ENCODE assay signal across 11 mouse cellular contexts in the genomic region with DNA sequence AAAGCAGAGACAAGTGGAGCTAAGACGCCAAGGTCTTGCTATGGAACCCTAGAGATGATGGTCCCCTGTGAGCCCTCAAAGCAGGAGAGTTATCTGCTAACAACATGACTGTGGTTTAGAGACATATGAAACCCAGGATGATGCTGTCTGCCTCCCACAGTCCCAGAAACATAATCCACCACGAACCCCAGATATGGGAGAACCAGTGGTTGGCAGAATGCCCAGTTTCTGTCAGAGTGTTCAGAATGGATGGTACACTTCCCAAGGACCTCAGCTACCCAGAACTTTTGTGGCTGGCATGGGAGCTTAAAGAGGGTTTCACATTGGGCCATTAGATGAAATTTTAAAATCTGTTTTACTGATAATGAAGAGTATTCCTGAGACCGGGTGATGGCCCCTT. TPM values are rescaled to one million over a fixed set of nuclear protein-coding genes. Genes with fewer than 3 reads are reported as not detected.
DNase-seq lines count a peak whose midpoint lies in the region; ATAC-seq and TF ChIP-seq lines count a peak whose summit lies in the region.
"Had no signal": no experiment of that assay in that cellular context is flagged by ENCODE, and none has a peak within 500 bp of the region (broad histone marks: within the 10 kb centered on the region; RNA-seq: fewer than 3 reads in every experiment).

No protein-coding gene starts in this region.

- no peak overlapping the region for H3K4me3 ChIP-seq in heart, embryonic 10.5 days
- no peak overlapping the region for H3K4me3 ChIP-seq in midbrain, embryonic 14.5 days (replicated peaks; ENCODE audit: low read depth, low read length)
- no peak overlapping the region for H3K4me3 ChIP-seq in midbrain, embryonic 16.5 days (ENCODE audit: low read depth, low read length)
- H3K4me3 ChIP-seq in gastrocnemius, adult 2 months: no peak overlapping the region

- H3K9me3 ChIP-seq in heart, embryonic 10.5 days: no peaks in the 10 kb centered on the region
- H3K9me3 ChIP-seq in midbrain, embryonic 14.5 days (ENCODE audit: control insufficient read depth, low read length): no peaks in the 10 kb centered on the region
- H3K9me3 ChIP-seq in midbrain, embryonic 16.5 days (replicated peaks; ENCODE audit: control insufficient read depth, low read length, poor library complexity, severe bottlenecking): no peaks in the 10 kb centered on the region
- H3K9me3 ChIP-seq: G1E had no signal

- no peak for TF ChIP-seq CTCF in gastrocnemius, adult 2 months (IDR thresholded peaks at IDR 0.05)

- H3K4me2 ChIP-seq in midbrain, embryonic 14.5 days (ENCODE audit: low read length): no peak overlapping the region
- no peak overlapping the region for H3K4me2 ChIP-seq in midbrain, embryonic 16.5 days (ENCODE audit: low read length)

- no peak overlapping the region for H3K9ac ChIP-seq in midbrain, embryonic 14.5 days (replicated peaks; ENCODE audit: low read length)
- H3K9ac ChIP-seq in midbrain, embryonic 16.5 days (ENCODE audit: low read depth, low read length): no peak overlapping the region

- no peak overlapping the region for H3K27ac ChIP-seq in heart, embryonic 10.5 days
- H3K27ac ChIP-seq in midbrain, embryonic 14.5 days (replicated peaks; ENCODE audit: low read depth, low read length): no peak overlapping the region
- H3K27ac ChIP-seq in midbrain, embryonic 16.5 days (ENCODE audit: low read length): no peak overlapping the region
- no peak overlapping the region for H3K27ac ChIP-seq in gastrocnemius, adult 2 months
- H3K27ac ChIP-seq: macrophage had no signal

- peak; percentile 37 for DNase-seq in heart, postnatal 4 days
- DNase-seq in heart, embryonic 10.5 days (ENCODE audit: low spot score): no peak
- DNase-seq in midbrain, embryonic 14.5 days: peak; percentile 57
- peak; percentile 77 for DNase-seq in adrenal gland, postnatal 14 days
- peak; percentile 29 for DNase-seq in layer of hippocampus, adult 9-11 months
- no peak for DNase-seq in natural killer cell, adult 2 months (ENCODE audit: low spot score in 2 of 2)
- DNase-seq in gastrocnemius, adult 2 months: no peak
- DNase-seq: thymus, adult 18-20 months had no signal

- ATAC-seq in midbrain, embryonic 14.5 days (ENCODE audit: low FRiP score, low TSS enrichment): no peak
- ATAC-seq in midbrain, embryonic 16.5 days: no peak

- intact Hi-C loops in gastrocnemius, adult 2 months (cut with DNase I): no loop called here

- H3K27me3 ChIP-seq in heart, embryonic 10.5 days (ENCODE audit: insufficient read depth, poor library complexity, severe bottlenecking): peaks cover 35% of the 10 kb centered on the region; the same call in 1 of the 2 replicates
- H3K27me3 ChIP-seq in midbrain, embryonic 14.5 days (ENCODE audit: control insufficient read depth, insufficient read depth, low read length): no peaks in the 10 kb centered on the region
- H3K27me3 ChIP-seq in midbrain, embryonic 16.5 days (ENCODE audit: control insufficient read depth, insufficient read depth, low read depth, low read length): no peaks in the 10 kb centered on the region

- H3K36me3 ChIP-seq in heart, embryonic 10.5 days: no peaks in the 10 kb centered on the region
- H3K36me3 ChIP-seq in midbrain, embryonic 14.5 days (ENCODE audit: control insufficient read depth, insufficient read depth, low read length): no peaks in the 10 kb centered on the region
- no peaks in the 10 kb centered on the region for H3K36me3 ChIP-seq in midbrain, embryonic 16.5 days (ENCODE audit: control insufficient read depth, insufficient read depth, low read length)

- WGBS in heart, embryonic 10.5 days: 53% methylated on average over 3 of the region's 3 CpGs
- WGBS in midbrain, embryonic 14.5 days: 52% methylated on average over 3 of the region's 3 CpGs
- WGBS in midbrain, embryonic 16.5 days: 54% methylated on average over 3 of the region's 3 CpGs

- peaks cover 14% of the 10 kb centered on the region for H3K4me1 ChIP-seq in heart, embryonic 10.5 days
- H3K4me1 ChIP-seq in midbrain, embryonic 14.5 days (ENCODE audit: control insufficient read depth, insufficient read depth, low read length): no peaks in the 10 kb centered on the region
- no peaks in the 10 kb centered on the region for H3K4me1 ChIP-seq in midbrain, embryonic 16.5 days (ENCODE audit: control insufficient read depth, insufficient read depth, low read length)

RNA-seq across cellular contexts. Expression of gene Ptpru, which starts 57.1 kb away (rescaled TPM):
- 1 to 10 TPM; 2.1 to 3.6 TPM for total RNA-seq in heart, postnatal 4 days (2021)
- polyA plus RNA-seq in heart, embryonic 10.5 days (2016; fragmentation: Nextera tagmentation; extraction: Ambion mirVana): 1.9 and 7.6 TPM in 2 replicates
- polyA plus RNA-seq in midbrain, embryonic 14.5 days (2014; fragmentation: Nextera tagmentation; extraction: Ambion mirVana): 18.0 and 20.8 TPM in 2 replicates
- 29.3 and 31.5 TPM in 2 replicates for polyA plus RNA-seq in midbrain, embryonic 16.5 days (2015; fragmentation: Nextera tagmentation; extraction: Ambion mirVana)
- total RNA-seq in adrenal gland, postnatal 14 days (2021): 32.4 and 34.6 TPM in 2 replicates
- total RNA-seq in gastrocnemius, adult 2 months (2021): 1 to 10 TPM; 1.7 to 2.6 TPM

Comparison
In these comparisons a context has a peak if more than half of its experiments do, and no peak if none do; other contexts are left out.
1. DNase-seq: peak in heart, postnatal 4 days (single experiment), midbrain, embryonic 14.5 days (single experiment), adrenal gland, postnatal 14 days (single experiment) and layer of hippocampus, adult 9-11 months (single experiment); none in heart, embryonic 10.5 days (single experiment), natural killer cell, adult 2 months (0 of 2) and gastrocnemius, adult 2 months (single experiment).